Mouse (Mus musculus) heart, embryonic 14.5 days (tissue): ENCODE data around the gene Bpifb2. TPM values are rescaled to one million over a fixed set of nuclear protein-coding genes. Genes with fewer than 3 reads are reported as not detected.

ENCODE experiments used
- ATAC-seq: fragments of 200-750 bp; cut with Nextera tagmentation; 2 replicates; pipeline ENCODE4 v1.8.0; 2017; ENCODE audit warnings: low read depth, moderate TSS enrichment; ENCODE audit not compliant: insufficient number of reproducible peaks, insufficient read depth, low FRiP score
- H3K27ac ChIP-seq, 2 experiments: fragments of 200-500 bp in 1 of 2; fragments of 300-500 bp in 1 of 2; sonication (generic) in 1 of 2; replicated peaks in 1 of 2; 2 replicates each; pipeline ENCODE4 v1.5.1; 2012 to 2014; ENCODE audit warnings: low read depth in 2 of 2, low read length in 2 of 2, control low read depth in 1 of 2, mild to moderate bottlenecking in 1 of 2, mixed read lengths in 1 of 2; ENCODE audit not compliant: control insufficient read depth in 1 of 2, insufficient read depth in 1 of 2
- H3K27me3 ChIP-seq: fragments of 300-500 bp; sonication (generic); 2 replicates; pipeline ENCODE4 v1.6.1; 2014; ENCODE audit warnings: mild to moderate bottlenecking, low read length, control low read depth; ENCODE audit not compliant: control insufficient read depth, insufficient read depth
- H3K36me3 ChIP-seq: fragments of 300-500 bp; sonication (generic); 2 replicates; pipeline ENCODE4 v1.6.1; 2014; ENCODE audit warnings: mild to moderate bottlenecking, control low read depth, low read length, mixed read lengths; ENCODE audit not compliant: control insufficient read depth, insufficient read depth
- H3K4me1 ChIP-seq, 2 experiments: fragments of 200-500 bp in 1 of 2; fragments of 300-500 bp in 1 of 2; sonication (generic) in 1 of 2; 2 replicates each; pipeline ENCODE4 v1.6.1; 2012 to 2014; ENCODE audit warnings: low read length in 2 of 2, control low read depth in 1 of 2, mixed read lengths in 1 of 2; ENCODE audit not compliant: control insufficient read depth in 2 of 2, insufficient read depth in 2 of 2
- H3K4me2 ChIP-seq: fragments of 300-500 bp; sonication (generic); 2 replicates; pipeline ENCODE4 v1.6.1; 2014; ENCODE audit warnings: mild to moderate bottlenecking, low read length
- H3K4me3 ChIP-seq, 2 experiments: fragments of 200-500 bp in 1 of 2; fragments of 300-500 bp in 1 of 2; sonication (generic) in 1 of 2; 2 replicates each; pipeline ENCODE4 v1.5.1; 2012 to 2014; ENCODE audit warnings: low read length in 2 of 2, mild to moderate bottlenecking in 2 of 2, control low read depth in 1 of 2, low read depth in 1 of 2, moderate library complexity in 1 of 2; ENCODE audit not compliant: control insufficient read depth in 1 of 2, insufficient read depth in 1 of 2
- H3K9ac ChIP-seq: fragments of 300-500 bp; sonication (generic); 2 replicates; pipeline ENCODE4 v1.6.1; 2014; ENCODE audit warnings: mild to moderate bottlenecking, low read length
- H3K9me3 ChIP-seq: fragments of 300-500 bp; sonication (generic); 2 replicates; pipeline ENCODE4 v1.6.1; 2016; ENCODE audit warnings: low read length, control low read depth; ENCODE audit not compliant: control insufficient read depth
- WGBS: fragments of 180-500 bp; shearing (Covaris S2); extraction: QIAGEN DNeasy Blood & Tissue Kit; methylation state at CpG from one replicate; pipeline ENCODE4 v1.1.7; 2014; 5-methylcytosine and 5-hydroxymethylcytosine counted together
- polyA plus RNA-seq: library from polyadenylated mRNA; unstranded; fragments of >200 nt; fragmentation: Nextera tagmentation; extraction: Ambion mirVana; gene quantifications from 2 replicates; pipeline ENCODE4 v1.2.1, GENCODE M21; 2014

The Bpifb2 gene
- polyA plus RNA-seq, 1 experiment from 2014 or later, result not detected

GRCm38 (mm10) chr2:153931125-153931524 lies 56.3 kb downstream of the Bpifb2 start:
- 81% methylated on average over 6 of the region's 6 CpGs for WGBS
- Histone ChIP-seq H3K27ac (no peak overlapping the region), H3K4me3 (no peak overlapping the region), H3K4me2 (no peak overlapping the region), H3K27me3 (no peaks in the 10 kb centered on the region), H3K4me1 (no peaks in the 10 kb centered on the region; a peak in 1 of 4 replicates), H3K9ac (no peak overlapping the region), H3K9me3 (no peaks in the 10 kb centered on the region), H3K36me3 (no peaks in the 10 kb centered on the region)
- ATAC-seq, result no peak

- WGBS, result 73% methylated on average over 6 of the region's 6 CpGs
Observed at GRCm38 (mm10) chr2:153933311-153933710, 58.5 kb downstream of the Bpifb2 start.

DNA sequence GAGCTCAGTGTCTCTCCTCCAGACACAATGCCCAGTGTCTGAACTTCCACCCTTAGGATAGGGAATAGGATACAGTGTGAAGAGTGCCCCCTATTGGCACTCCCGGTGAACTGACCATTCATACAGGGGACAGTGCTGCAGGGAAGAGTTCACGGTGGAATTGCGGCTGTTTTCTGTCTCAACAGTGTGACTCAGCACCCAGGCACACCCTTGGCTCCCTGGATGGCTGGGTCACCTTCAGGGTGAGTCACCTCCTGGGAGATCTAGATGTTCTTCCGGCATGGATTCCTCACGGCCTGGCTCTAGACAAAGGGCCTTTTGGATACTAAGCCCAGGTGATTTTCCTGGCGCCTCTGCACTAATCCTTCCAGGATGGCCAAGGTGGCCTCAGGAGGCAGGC lies 60.5 kb downstream of the Bpifb2 start:
- 80% methylated on average over 6 of the region's 6 CpGs for WGBS
- no peaks in the 10 kb centered on the region for H3K9me3 ChIP-seq
- no peaks in the 10 kb centered on the region for H3K36me3 ChIP-seq
- no peak overlapping the region for H3K4me2 ChIP-seq
- H3K4me1 ChIP-seq, result no peaks in the 10 kb centered on the region
- H3K27ac ChIP-seq, result no peak overlapping the region
- no peak for ATAC-seq
- H3K4me3 ChIP-seq, result no peak overlapping the region
- H3K27me3 ChIP-seq, result no peaks in the 10 kb centered on the region
- H3K9ac ChIP-seq, result no peak overlapping the region

More at GRCm38 (mm10) chr2:153933311-153933710, 58.5 kb downstream of the Bpifb2 start:
- ATAC-seq, result no peak
- H3K27me3 ChIP-seq, result no peaks in the 10 kb centered on the region
- no peak overlapping the region for H3K4me2 ChIP-seq
- no peaks in the 10 kb centered on the region for H3K4me1 ChIP-seq
- no peaks in the 10 kb centered on the region for H3K9me3 ChIP-seq
- no peak overlapping the region for H3K9ac ChIP-seq
- no peak overlapping the region for H3K27ac ChIP-seq
- no peaks in the 10 kb centered on the region for H3K36me3 ChIP-seq
- no peak overlapping the region for H3K4me3 ChIP-seq

DNA sequence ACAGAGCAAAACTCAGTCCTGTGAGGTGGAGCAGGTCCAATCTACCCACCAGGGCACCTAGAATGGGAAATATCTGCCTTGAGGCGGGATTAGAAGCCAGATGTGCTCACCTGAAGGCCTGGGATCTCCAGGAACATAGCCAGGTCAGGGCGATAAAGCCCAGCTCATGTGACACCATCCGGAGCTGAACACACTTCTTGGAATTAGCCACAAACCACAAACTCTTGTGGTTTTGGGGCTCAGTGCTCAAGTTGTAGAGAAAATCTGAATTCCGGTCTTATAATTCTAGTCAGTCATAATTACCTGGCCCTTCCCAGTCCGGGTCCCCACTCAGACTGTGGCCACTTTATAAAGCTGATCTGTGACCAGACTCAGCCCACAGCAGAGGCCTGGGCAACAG lies 63.0 kb downstream of the Bpifb2 start, which contains the start of gene Bpifb4:
Bpifb4 (plus strand) TSS at position 370 of the 400 bp plus-strand sequence.
- Histone ChIP-seq H3K27ac (no peak within 1 kb of the TSS), H3K9me3 (no peaks in the 10 kb centered on the region), H3K9ac (no peak within 1 kb of the TSS), H3K27me3 (no peaks in the 10 kb centered on the region), H3K4me3 (no peak within 1 kb of the TSS), H3K4me1 (no peaks in the 10 kb centered on the region), H3K36me3 (no peaks in the 10 kb centered on the region), H3K4me2 (no peak within 1 kb of the TSS)
- 87% methylated on average over 5 of the region's 5 CpGs for WGBS
- no peak for ATAC-seq

DNA sequence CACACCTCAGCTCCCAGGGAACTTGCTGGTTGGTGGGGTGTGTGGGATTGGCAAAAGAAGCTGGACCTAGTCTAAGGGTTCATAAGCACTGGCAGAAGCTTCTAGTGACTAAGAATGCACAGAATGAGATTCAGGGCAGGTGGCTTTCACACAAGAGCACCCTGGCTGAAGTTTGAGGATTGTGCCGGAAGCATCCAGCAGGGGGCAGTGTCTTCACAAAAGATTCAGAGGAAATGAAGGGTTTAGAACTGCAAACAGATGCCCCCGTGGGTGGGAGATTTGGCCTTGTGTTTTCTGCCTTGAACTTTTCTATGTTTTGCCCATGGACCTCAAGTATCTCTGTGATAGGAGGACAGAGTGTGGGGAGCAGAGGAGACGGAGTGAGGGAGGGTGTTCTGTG lies 68.7 kb downstream of the Bpifb2 start:
- Histone ChIP-seq H3K4me3 (no peak overlapping the region), H3K4me1 (no peaks in the 10 kb centered on the region), H3K4me2 (no peak overlapping the region), H3K27me3 (no peaks in the 10 kb centered on the region), H3K36me3 (no peaks in the 10 kb centered on the region), H3K9me3 (no peaks in the 10 kb centered on the region), H3K9ac (no peak overlapping the region), H3K27ac (no peak overlapping the region)
- WGBS, result 34% methylated on average over 3 of the region's 3 CpGs
- no peak for ATAC-seq

DNA sequence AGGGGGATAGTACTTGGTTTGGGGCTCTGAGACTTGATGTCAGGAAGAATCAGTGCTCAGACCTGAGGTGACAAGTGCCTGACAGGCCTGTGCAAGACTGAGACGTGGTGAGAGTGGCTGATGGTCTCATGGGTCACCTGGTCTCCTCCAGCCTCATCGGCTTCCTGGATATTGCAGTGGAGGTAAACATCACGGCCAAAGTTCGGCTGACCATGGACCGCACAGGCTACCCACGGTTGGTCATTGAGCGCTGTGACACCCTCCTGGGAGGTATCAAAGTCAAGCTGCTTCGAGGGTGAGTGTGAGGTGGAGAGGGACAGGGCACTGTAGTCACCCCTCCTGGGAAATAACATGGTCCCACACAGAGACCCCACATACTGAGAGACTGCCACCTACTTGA lies 69.7 kb downstream of the Bpifb2 start:
- no peak overlapping the region for H3K27ac ChIP-seq
- 84% methylated on average over 8 of the region's 8 CpGs for WGBS
- no peak overlapping the region for H3K4me2 ChIP-seq
- no peak for ATAC-seq
- no peaks in the 10 kb centered on the region for H3K27me3 ChIP-seq
- H3K36me3 ChIP-seq, result no peaks in the 10 kb centered on the region
- no peak overlapping the region for H3K4me3 ChIP-seq
- no peaks in the 10 kb centered on the region for H3K9me3 ChIP-seq
- no peak overlapping the region for H3K9ac ChIP-seq
- H3K4me1 ChIP-seq, result no peaks in the 10 kb centered on the region

Other genes starting within 250 kb of the Bpifb2 start
- 46.9 and 54.2 TPM in 2 replicates for gene Commd7, start 242.3 kb upstream of the Bpifb2 start, polyA plus RNA-seq
- 4.6 and 5.0 TPM in 2 replicates for gene Dnmt3b, start 225.6 kb upstream of the Bpifb2 start, polyA plus RNA-seq
- gene Dnmt3c, start 178.4 kb upstream of the Bpifb2 start, polyA plus RNA-seq, result not detected in 2 replicates
- gene Mapre1, start 133.8 kb upstream of the Bpifb2 start, polyA plus RNA-seq, result 222 and 231 TPM in 2 replicates
- not detected in 2 replicates for gene Efcab8, start 95.1 kb upstream of the Bpifb2 start, polyA plus RNA-seq
- gene Sun5, start 4.0 kb upstream of the Bpifb2 start, polyA plus RNA-seq, result not detected in 2 replicates
- not detected in 2 replicates for gene Bpifb6, start 25.3 kb downstream of the Bpifb2 start, polyA plus RNA-seq
- not detected in 2 replicates for gene Bpifb3, start 43.2 kb downstream of the Bpifb2 start, polyA plus RNA-seq
- gene Bpifb4, start 63.2 kb downstream of the Bpifb2 start, polyA plus RNA-seq, result not detected in 2 replicates
- gene Bpifa6, start 99.9 kb downstream of the Bpifb2 start, polyA plus RNA-seq, result not detected in 2 replicates
- not detected in 2 replicates for gene Bpifa2, start 133.2 kb downstream of the Bpifb2 start, polyA plus RNA-seq